Mouse (Mus musculus) MEL (cell line): ENCODE results near the gene Sucnr1.

Experiments used
- CTCF ChIP-seq, 3 experiments: IDR thresholded peaks in 2 of 3; conservative IDR thresholded peaks in 1 of 3; 2 replicates each; pipeline ENCODE4 v1.5.1; 2011 to 2012; ENCODE audit warnings: low read length in 3 of 3, low read depth in 2 of 3, mild to moderate bottlenecking in 2 of 3, improper control_type of control experiment in 1 of 3, inconsistent platforms in 1 of 3, mixed read lengths in 1 of 3, moderate library complexity in 1 of 3; ENCODE audit not compliant: control insufficient read depth in 1 of 3, insufficient read depth in 1 of 3, poor library complexity in 1 of 3, severe bottlenecking in 1 of 3
- GATA1 ChIP-seq: IDR thresholded peaks from 2 replicates; pipeline ENCODE4 v1.6.1; 2011; ENCODE audit warnings: low read depth, low read length, improper control_type of control experiment
- NELFE ChIP-seq: IDR thresholded peaks from 2 replicates; pipeline ENCODE4 v1.6.1; 2011; ENCODE audit warnings: low read depth, low read length, improper control_type of control experiment
- POLR2A ChIP-seq, 2 experiments: IDR thresholded peaks; 2 replicates each; pipeline ENCODE4 v1.6.1; 2011 to 2012; ENCODE audit warnings: low read length in 2 of 2, mild to moderate bottlenecking in 2 of 2, control low read depth in 1 of 2, improper control_type of control experiment in 1 of 2, low read depth in 1 of 2, moderate library complexity in 1 of 2; ENCODE audit not compliant: control insufficient read depth in 1 of 2, insufficient read depth in 1 of 2, poor library complexity in 1 of 2
- POLR2AphosphoS2 ChIP-seq: IDR thresholded peaks from 2 replicates; pipeline ENCODE4 v1.6.1; 2011; ENCODE audit warnings: low read length, improper control_type of control experiment
- POLR2AphosphoS5 ChIP-seq: IDR thresholded peaks from 2 replicates; pipeline ENCODE4 v1.6.1; 2012; ENCODE audit warnings: low read depth, borderline replicate concordance, mild to moderate bottlenecking, inconsistent platforms, low read length, moderate library complexity, mixed read lengths
- RCOR1 ChIP-seq: IDR thresholded peaks from 2 replicates; pipeline ENCODE4 v1.6.1; 2012; ENCODE audit warnings: low read depth, mild to moderate bottlenecking, inconsistent platforms, low read length, improper control_type of control experiment
- SMC3 ChIP-seq: IDR thresholded peaks from 2 replicates; pipeline ENCODE4 v1.6.1; 2011; ENCODE audit warnings: low read depth, low read length, improper control_type of control experiment
- TAL1 ChIP-seq: IDR thresholded peaks from 2 replicates; pipeline ENCODE4 v1.6.1; 2012; ENCODE audit warnings: mild to moderate bottlenecking, inconsistent platforms, low read length, moderate library complexity, mixed read lengths
- TCF12 ChIP-seq: IDR thresholded peaks from 2 replicates; pipeline ENCODE4 v1.6.1; 2014; ENCODE audit warnings: low read depth, mild to moderate bottlenecking, inconsistent platforms, low read length, improper control_type of control experiment, moderate library complexity

DNA sequence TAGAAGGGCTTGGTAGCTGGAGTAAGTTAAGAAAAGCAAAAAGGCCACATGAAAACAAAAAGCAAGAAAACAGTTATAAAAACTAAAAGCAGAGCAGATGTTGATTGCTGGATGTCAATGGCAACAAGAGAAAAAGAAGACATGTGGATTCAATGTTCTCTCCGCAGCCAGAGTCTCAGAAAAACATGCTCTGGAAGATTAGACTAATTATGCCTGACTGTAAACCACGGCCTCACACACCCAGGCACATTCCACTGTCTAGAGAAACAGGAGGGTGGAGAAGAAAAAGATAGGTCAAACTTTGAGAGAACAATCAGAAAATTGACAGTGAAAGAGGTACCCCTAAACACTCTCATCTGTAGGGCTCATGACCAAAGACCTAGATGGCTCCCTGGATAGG is 54.1 kb downstream of the Sucnr1 start:
- TF ChIP-seq TCF12 (no peak), POLR2A (IDR thresholded peaks at IDR 0.05; ENCODE audit: control insufficient read depth in 1 of 2, insufficient read depth in 1 of 2, low read depth in 1 of 2, low read length in 2 of 2, poor library complexity in 1 of 2) (no peak), TAL1 (no peak), RCOR1 (no peak), NELFE (no peak), CTCF (IDR thresholded peaks at IDR 0.05 in 2 of 3, conservative IDR thresholded peaks at IDR 0.05 in 1 of 3; ENCODE audit: control insufficient read depth in 1 of 3, insufficient read depth in 1 of 3, low read depth in 2 of 3, low read length in 3 of 3, poor library complexity in 1 of 3, severe bottlenecking in 1 of 3) (no peak), GATA1 (no peak), SMC3 (no peak), POLR2AphosphoS5 (no peak), POLR2AphosphoS2 (no peak)
